Mouse (Mus musculus) neural tube, embryonic 14.5 days (tissue): ENCODE measurements around the gene Dnaic2. TPM values are rescaled to one million over a fixed set of nuclear protein-coding genes. Genes with fewer than 3 reads are reported as not detected.

Experiments used
- ATAC-seq: fragments of 200-750 bp; cut with Nextera tagmentation; 2 replicates; pipeline ENCODE4 v1.8.0; 2017; ENCODE audit warnings: low read depth, mild to moderate bottlenecking, moderate TSS enrichment, moderate library complexity
- H3K27ac ChIP-seq: fragments of 300-500 bp; sonication (generic); 2 replicates; pipeline ENCODE4 v1.5.1; 2014; ENCODE audit warnings: low read depth, mild to moderate bottlenecking, control low read depth, low read length, moderate library complexity, mixed read lengths
- H3K27me3 ChIP-seq: fragments of 300-500 bp; sonication (generic); 2 replicates; pipeline ENCODE4 v1.6.1; 2014; ENCODE audit warnings: low read length; ENCODE audit not compliant: control insufficient read depth, insufficient read depth
- H3K36me3 ChIP-seq: fragments of 300-500 bp; sonication (generic); 2 replicates; pipeline ENCODE4 v1.6.1; 2014; ENCODE audit warnings: low read length, mixed read lengths; ENCODE audit not compliant: control insufficient read depth, insufficient read depth
- H3K4me1 ChIP-seq: fragments of 300-500 bp; sonication (generic); 2 replicates; pipeline ENCODE4 v1.6.1; 2014; ENCODE audit warnings: low read length; ENCODE audit not compliant: control insufficient read depth, insufficient read depth
- H3K4me2 ChIP-seq: fragments of 300-500 bp; sonication (generic); 2 replicates; pipeline ENCODE4 v1.6.1; 2014; ENCODE audit warnings: mild to moderate bottlenecking, low read depth, low read length, control low read depth
- H3K4me3 ChIP-seq: fragments of 300-500 bp; sonication (generic); 2 replicates; pipeline ENCODE4 v1.5.1; 2014; ENCODE audit warnings: low read depth, low read length, control low read depth, mixed read lengths
- H3K9ac ChIP-seq: fragments of 300-500 bp; sonication (generic); replicated peaks from 2 replicates; pipeline ENCODE4 v1.6.1; 2014; ENCODE audit warnings: low read depth, mild to moderate bottlenecking, control low read depth, low read length, mixed read lengths
- H3K9me3 ChIP-seq: fragments of 300-500 bp; sonication (generic); 2 replicates; pipeline ENCODE4 v1.6.1; 2016; ENCODE audit warnings: low read length; ENCODE audit not compliant: control insufficient read depth
- WGBS: fragments of 180-500 bp; shearing (Covaris S2); extraction: QIAGEN DNeasy Blood & Tissue Kit; methylation state at CpG from one replicate; pipeline ENCODE4 v1.1.7; 2014; 5-methylcytosine and 5-hydroxymethylcytosine counted together
- polyA plus RNA-seq: library from polyadenylated mRNA; unstranded; fragments of >200 nt; fragmentation: Nextera tagmentation; extraction: Ambion mirVana; gene quantifications from 2 replicates; pipeline ENCODE4 v1.2.1, GENCODE M21; 2014

Gene Dnaic2
- polyA plus RNA-seq, 1 experiment from 2014 or later = 0.71 TPM

GRCm38 (mm10) chr11:114685526-114686040 lies 41.6 kb upstream of the Dnaic2 start:
- Histone ChIP-seq H3K27me3 (no peaks in the 10 kb centered on the region), H3K9ac (no peak overlapping the region), H3K36me3 (no peaks in the 10 kb centered on the region), H3K4me2 (no peak overlapping the region), H3K27ac (no peak overlapping the region), H3K4me1 (no peaks in the 10 kb centered on the region), H3K4me3 (no peak overlapping the region), H3K9me3 (no peaks in the 10 kb centered on the region)
- ATAC-seq = no peak
- 68% methylated on average over 9 of the region's 9 CpGs for WGBS

- Histone ChIP-seq H3K27me3 (no peaks in the 10 kb centered on the region), H3K36me3 (no peaks in the 10 kb centered on the region), H3K4me1 (no peaks in the 10 kb centered on the region), H3K27ac (no peak overlapping the region), H3K9me3 (no peaks in the 10 kb centered on the region), H3K4me3 (no peak overlapping the region), H3K4me2 (no peak overlapping the region), H3K9ac (no peak overlapping the region)
- no peak for ATAC-seq
- WGBS = 94% methylated on average over 16 of the region's 16 CpGs
These were observed 40.8 kb upstream of the Dnaic2 start for GRCm38 (mm10) chr11:114686221-114686959.

GRCm38 (mm10) chr11:114687574-114688188 lies 39.5 kb upstream of the Dnaic2 start:
- ATAC-seq = no peak
- Histone ChIP-seq H3K9ac (no peak overlapping the region), H3K4me3 (no peak overlapping the region), H3K4me2 (no peak overlapping the region), H3K27ac (no peak overlapping the region), H3K9me3 (no peaks in the 10 kb centered on the region), H3K27me3 (no peaks in the 10 kb centered on the region), H3K4me1 (no peaks in the 10 kb centered on the region), H3K36me3 (no peaks in the 10 kb centered on the region)
- WGBS = 52% methylated on average over 9 of the region's 10 CpGs

GRCm38 (mm10) chr11:114688729-114689128 lies 38.5 kb upstream of the Dnaic2 start:
- no peaks in the 10 kb centered on the region for H3K27me3 ChIP-seq
- H3K4me1 ChIP-seq = no peaks in the 10 kb centered on the region
- 95% methylated on average over 2 of the region's 3 CpGs for WGBS
- H3K4me3 ChIP-seq = no peak overlapping the region
- H3K9ac ChIP-seq = no peak overlapping the region
- no peaks in the 10 kb centered on the region for H3K36me3 ChIP-seq
- H3K9me3 ChIP-seq = no peaks in the 10 kb centered on the region
- ATAC-seq = no peak
- H3K27ac ChIP-seq = no peak overlapping the region
- no peak overlapping the region for H3K4me2 ChIP-seq

- no peaks in the 10 kb centered on the region for H3K9me3 ChIP-seq
- WGBS = 88% methylated on average over 15 of the region's 15 CpGs
- ATAC-seq = no peak
- H3K27me3 ChIP-seq = no peaks in the 10 kb centered on the region
- H3K27ac ChIP-seq = no peak overlapping the region
- no peak overlapping the region for H3K4me3 ChIP-seq
- H3K4me1 ChIP-seq = no peaks in the 10 kb centered on the region
- no peak overlapping the region for H3K4me2 ChIP-seq
- H3K9ac ChIP-seq = no peak overlapping the region
- H3K36me3 ChIP-seq = no peaks in the 10 kb centered on the region
These were observed 37.0 kb upstream of the Dnaic2 start for GRCm38 (mm10) chr11:114690192-114690591.

- Histone ChIP-seq H3K9ac (no peak overlapping the region), H3K4me2 (no peak overlapping the region), H3K36me3 (no peaks in the 10 kb centered on the region), H3K4me3 (no peak overlapping the region), H3K27ac (no peak overlapping the region), H3K9me3 (no peaks in the 10 kb centered on the region), H3K27me3 (no peaks in the 10 kb centered on the region), H3K4me1 (no peaks in the 10 kb centered on the region)
- 59% methylated on average over 6 of the region's 6 CpGs for WGBS
- ATAC-seq = no peak
These were observed 35.6 kb upstream of the Dnaic2 start for GRCm38 (mm10) chr11:114691454-114692182.

GRCm38 (mm10) chr11:114692601-114693000 lies 34.6 kb upstream of the Dnaic2 start:
- ATAC-seq = no peak
- H3K27me3 ChIP-seq = no peaks in the 10 kb centered on the region
- H3K9me3 ChIP-seq = no peaks in the 10 kb centered on the region
- no peaks in the 10 kb centered on the region for H3K36me3 ChIP-seq
- no peak overlapping the region for H3K4me2 ChIP-seq
- H3K4me1 ChIP-seq = no peaks in the 10 kb centered on the region
- H3K4me3 ChIP-seq = no peak overlapping the region
- WGBS = 33% methylated on average over 7 of the region's 7 CpGs
- no peak overlapping the region for H3K27ac ChIP-seq
- H3K9ac ChIP-seq = no peak overlapping the region

GRCm38 (mm10) chr11:114693456-114693855 lies 33.8 kb upstream of the Dnaic2 start:
- WGBS = 89% methylated on average over 6 of the region's 6 CpGs
- H3K4me1 ChIP-seq = no peaks in the 10 kb centered on the region
- ATAC-seq = no peak
- no peaks in the 10 kb centered on the region for H3K36me3 ChIP-seq
- H3K4me2 ChIP-seq = no peak overlapping the region
- H3K27ac ChIP-seq = no peak overlapping the region
- H3K9me3 ChIP-seq = no peaks in the 10 kb centered on the region
- H3K9ac ChIP-seq = no peak overlapping the region
- H3K4me3 ChIP-seq = no peak overlapping the region
- H3K27me3 ChIP-seq = no peaks in the 10 kb centered on the region

- Histone ChIP-seq H3K4me3 (no peak overlapping the region), H3K36me3 (no peaks in the 10 kb centered on the region), H3K4me1 (no peaks in the 10 kb centered on the region), H3K27me3 (no peaks in the 10 kb centered on the region), H3K4me2 (no peak overlapping the region), H3K9me3 (no peaks in the 10 kb centered on the region), H3K9ac (no peak overlapping the region), H3K27ac (no peak overlapping the region)
- no peak for ATAC-seq
- 85% methylated on average over 2 of the region's 2 CpGs for WGBS
These were observed 32.8 kb upstream of the Dnaic2 start for GRCm38 (mm10) chr11:114694451-114694850.
